Mouse (Mus musculus) neural tube, embryonic 13.5 days (tissue): ENCODE data around the gene Gm36079. TPM values are rescaled to one million over a fixed set of nuclear protein-coding genes. Genes with fewer than 3 reads are reported as not detected.
"Not testable (repeated sequence)": the region's sequence is repeated elsewhere in the genome, so short reads cannot be mapped to it uniquely, and the experiment has no call there.

Experiments used
- ATAC-seq: fragments of 200-750 bp; cut with Nextera tagmentation; 2 replicates; pipeline ENCODE4 v1.8.0; 2017; ENCODE audit warnings: low read depth, mild to moderate bottlenecking, moderate TSS enrichment, moderate library complexity
- H3K27ac ChIP-seq: fragments of 300-500 bp; sonication (generic); replicated peaks from 2 replicates; pipeline ENCODE4 v1.5.1; 2015; ENCODE audit warnings: moderate library complexity, mild to moderate bottlenecking, inconsistent platforms
- H3K27me3 ChIP-seq: fragments of 300-500 bp; sonication (generic); 2 replicates; pipeline ENCODE4 v1.6.1; 2015; ENCODE audit warnings: mild to moderate bottlenecking, inconsistent platforms
- H3K36me3 ChIP-seq: fragments of 300-500 bp; sonication (generic); 2 replicates; pipeline ENCODE4 v1.6.1; 2015; ENCODE audit warnings: mild to moderate bottlenecking, inconsistent platforms
- H3K4me1 ChIP-seq: fragments of 300-500 bp; sonication (generic); replicated peaks from 2 replicates; pipeline ENCODE4 v1.6.1; 2015; ENCODE audit warnings: inconsistent platforms
- H3K4me2 ChIP-seq: fragments of 300-500 bp; sonication (generic); 2 replicates; pipeline ENCODE4 v1.6.1; 2015; ENCODE audit warnings: inconsistent platforms, mild to moderate bottlenecking, moderate library complexity
- H3K4me3 ChIP-seq: fragments of 300-500 bp; sonication (generic); 2 replicates; pipeline ENCODE4 v1.5.1; 2015; ENCODE audit warnings: mild to moderate bottlenecking, inconsistent platforms
- H3K9ac ChIP-seq: fragments of 300-500 bp; sonication (generic); 2 replicates; pipeline ENCODE4 v1.6.1; 2015; ENCODE audit warnings: moderate library complexity, mild to moderate bottlenecking, inconsistent platforms
- H3K9me3 ChIP-seq: fragments of 300-500 bp; sonication (generic); 2 replicates; pipeline ENCODE4 v1.6.1; 2016; ENCODE audit warnings: inconsistent platforms
- WGBS: fragments of 180-500 bp; shearing (Covaris S2); methylation state at CpG from one replicate; pipeline ENCODE4 v1.1.7; 2015; 5-methylcytosine and 5-hydroxymethylcytosine counted together
- polyA plus RNA-seq: library from polyadenylated mRNA; unstranded; fragments of >200 nt; fragmentation: Nextera tagmentation; extraction: Ambion mirVana; gene quantifications from 2 replicates; pipeline ENCODE4 v1.2.1, GENCODE M21; 2015

Gm36079 gene
- polyA plus RNA-seq, 1 experiment from 2014 or later: not detected

DNA sequence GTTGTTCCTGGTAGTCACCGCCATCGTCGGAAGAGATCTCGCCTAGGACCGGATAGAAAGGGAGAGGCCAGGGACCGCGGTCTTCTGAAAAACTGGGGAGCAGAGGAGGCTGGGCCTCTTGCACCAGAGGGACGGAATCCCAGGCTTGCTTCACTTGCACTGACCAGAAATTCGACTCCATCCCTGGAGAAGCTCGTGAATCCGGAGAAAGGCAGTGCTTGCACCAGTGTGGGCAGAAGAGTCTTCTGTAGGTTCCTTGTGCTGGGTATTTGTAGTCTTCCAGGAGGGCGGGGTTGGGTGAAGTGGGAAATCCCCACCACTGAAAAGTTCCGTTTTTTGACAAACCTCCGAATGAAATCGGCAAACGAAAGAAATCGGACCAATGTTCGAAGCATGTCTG, 8.3 kb upstream of the Gm36079 start:
- not testable (repeated sequence) for H3K4me2 ChIP-seq, H3K4me1 ChIP-seq, H3K4me3 ChIP-seq, H3K9ac ChIP-seq, ATAC-seq, H3K36me3 ChIP-seq, H3K27ac ChIP-seq, H3K9me3 ChIP-seq
- H3K27me3 ChIP-seq: peaks cover 29% of the 10 kb centered on the region
- 0% methylated on average over 10 of the region's 18 CpGs for WGBS

GRCm38 (mm10) chr13:120034637-120035036, 7.8 kb upstream of the Gm36079 start:
- H3K4me1 ChIP-seq, ATAC-seq, H3K4me3 ChIP-seq, H3K9ac ChIP-seq, H3K9me3 ChIP-seq, H3K4me2 ChIP-seq, H3K27ac ChIP-seq, H3K36me3 ChIP-seq: not testable (repeated sequence)
- H3K27me3 ChIP-seq: peaks cover 28% of the 10 kb centered on the region
- WGBS: 0% methylated on average over 3 of the region's 10 CpGs

DNA sequence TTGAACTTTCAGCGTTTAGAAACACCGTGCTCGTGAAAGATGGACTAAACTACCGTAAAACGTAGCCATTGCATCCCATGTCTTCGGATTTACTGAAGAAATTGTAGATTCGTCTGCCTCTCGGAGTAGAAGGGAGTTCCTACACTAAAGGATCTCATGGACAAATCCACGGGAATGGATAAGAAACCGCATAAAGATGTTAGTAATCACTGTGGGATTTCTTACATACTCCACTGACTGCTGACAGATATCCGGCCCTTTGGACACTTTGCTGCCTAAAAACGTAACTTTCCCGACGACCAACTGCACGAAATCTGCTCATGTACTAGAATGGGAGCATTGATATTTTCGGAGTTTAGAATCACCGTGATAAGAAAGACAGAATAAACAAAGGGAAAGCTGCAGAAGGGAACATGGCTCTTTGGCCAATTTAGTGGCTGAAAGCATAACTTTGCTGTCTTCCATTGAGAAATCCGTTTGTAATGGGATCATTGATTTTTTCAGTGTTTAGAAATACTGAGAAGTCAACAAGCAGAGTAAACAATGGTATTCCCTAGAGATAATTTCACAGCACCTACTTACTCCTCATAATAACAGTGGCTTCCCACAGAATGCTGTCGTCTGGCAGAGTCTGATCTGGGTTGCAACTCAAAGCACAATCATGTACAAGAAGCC, 6.8 kb upstream of the Gm36079 start:
- H3K27ac ChIP-seq, H3K4me2 ChIP-seq, H3K4me1 ChIP-seq, ATAC-seq, H3K9ac ChIP-seq, H3K4me3 ChIP-seq, H3K9me3 ChIP-seq, H3K36me3 ChIP-seq: not testable (repeated sequence)
- H3K27me3 ChIP-seq: peaks cover 25% of the 10 kb centered on the region
- WGBS: 2% methylated on average over 19 of the region's 19 CpGs

DNA sequence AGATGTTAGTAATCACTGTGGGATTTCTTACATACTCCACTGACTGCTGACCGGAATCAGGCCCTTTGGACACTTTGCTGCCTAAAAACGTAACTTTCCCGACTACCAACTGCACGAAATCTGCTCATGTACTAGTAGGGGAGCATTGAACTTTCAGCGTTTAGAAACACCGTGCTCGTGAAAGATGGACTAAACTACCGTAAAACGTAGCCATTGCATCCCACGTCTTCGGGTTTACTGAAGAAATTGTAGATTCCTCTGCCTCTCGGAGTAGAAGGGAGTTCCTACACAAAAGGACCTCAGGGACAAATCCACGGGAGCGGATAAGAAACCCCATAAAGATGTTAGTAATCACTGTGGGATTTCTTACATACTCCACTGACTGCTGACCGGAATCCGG, 4.9 kb upstream of the Gm36079 start:
- H3K27ac ChIP-seq, H3K9me3 ChIP-seq, H3K9ac ChIP-seq, ATAC-seq, H3K4me2 ChIP-seq, H3K4me3 ChIP-seq, H3K4me1 ChIP-seq, H3K36me3 ChIP-seq: not testable (repeated sequence)
- H3K27me3 ChIP-seq: peaks cover 12% of the 10 kb centered on the region
- WGBS: under 1% methylated on average over 16 of the region's 16 CpGs

- WGBS: 1% methylated on average over 11 of the region's 11 CpGs
- H3K27ac ChIP-seq, H3K4me2 ChIP-seq, ATAC-seq, H3K4me3 ChIP-seq, H3K4me1 ChIP-seq, H3K36me3 ChIP-seq, H3K9ac ChIP-seq, H3K9me3 ChIP-seq: not testable (repeated sequence)
- H3K27me3 ChIP-seq: peaks cover 23% of the 10 kb centered on the region
Observed at GRCm38 (mm10) chr13:120027368-120027767, 557 bp upstream of the Gm36079 start.

GRCm38 (mm10) chr13:120026373-120026772, 438 bp downstream of the Gm36079 start:
- H3K27ac ChIP-seq, H3K9me3 ChIP-seq, H3K36me3 ChIP-seq, H3K4me2 ChIP-seq, H3K9ac ChIP-seq, H3K4me3 ChIP-seq, H3K4me1 ChIP-seq: not testable (repeated sequence)
- WGBS: 2% methylated on average over 3 of the region's 13 CpGs
- peaks cover 23% of the 10 kb centered on the region for H3K27me3 ChIP-seq
- ATAC-seq: peak; percentile 56; the same call in 1 of the 2 replicates

GRCm38 (mm10) chr13:120025576-120025975, 1.2 kb downstream of the Gm36079 start:
- not testable (repeated sequence) for ATAC-seq
- 9% methylated on average over 4 of the region's 4 CpGs for WGBS

GRCm38 (mm10) chr13:120025004-120025403, 1.8 kb downstream of the Gm36079 start:
- ATAC-seq, H3K9ac ChIP-seq, H3K27ac ChIP-seq, H3K36me3 ChIP-seq, H3K4me1 ChIP-seq, H3K4me3 ChIP-seq, H3K4me2 ChIP-seq, H3K9me3 ChIP-seq: not testable (repeated sequence)
- under 1% methylated on average over 21 of the region's 21 CpGs for WGBS
- H3K27me3 ChIP-seq: peaks cover 30% of the 10 kb centered on the region

More at GRCm38 (mm10) chr13:120025576-120025975, 1.2 kb downstream of the Gm36079 start:
- H3K9me3 ChIP-seq, H3K27ac ChIP-seq, H3K4me2 ChIP-seq, H3K4me3 ChIP-seq, H3K9ac ChIP-seq, H3K4me1 ChIP-seq, H3K36me3 ChIP-seq: not testable (repeated sequence)
- H3K27me3 ChIP-seq: peaks cover 27% of the 10 kb centered on the region

- H3K36me3 ChIP-seq, H3K4me1 ChIP-seq, H3K9ac ChIP-seq, H3K27ac ChIP-seq, ATAC-seq, H3K4me2 ChIP-seq, H3K4me3 ChIP-seq, H3K9me3 ChIP-seq: not testable (repeated sequence)
- peaks cover 30% of the 10 kb centered on the region for H3K27me3 ChIP-seq
- 11% methylated on average over 9 of the region's 9 CpGs for WGBS
Observed at GRCm38 (mm10) chr13:120024581-120024980, 2.2 kb downstream of the Gm36079 start.

GRCm38 (mm10) chr13:120021477-120021876, 5.3 kb downstream of the Gm36079 start:
- H3K4me2 ChIP-seq, H3K9ac ChIP-seq, ATAC-seq, H3K9me3 ChIP-seq, H3K4me1 ChIP-seq, H3K4me3 ChIP-seq, H3K36me3 ChIP-seq, H3K27ac ChIP-seq: not testable (repeated sequence)
- peaks cover 32% of the 10 kb centered on the region for H3K27me3 ChIP-seq
- no CpG with 5 or more reads among the region's 1 CpGs for WGBS

GRCm38 (mm10) chr13:120015348-120016007, 11.3 kb downstream of the Gm36079 start:
- not testable (repeated sequence) for H3K9ac ChIP-seq, H3K9me3 ChIP-seq, H3K4me3 ChIP-seq, H3K27ac ChIP-seq, H3K36me3 ChIP-seq, H3K4me2 ChIP-seq, ATAC-seq, H3K4me1 ChIP-seq, H3K27me3 ChIP-seq
- 2% methylated on average over 8 of the region's 32 CpGs for WGBS

DNA sequence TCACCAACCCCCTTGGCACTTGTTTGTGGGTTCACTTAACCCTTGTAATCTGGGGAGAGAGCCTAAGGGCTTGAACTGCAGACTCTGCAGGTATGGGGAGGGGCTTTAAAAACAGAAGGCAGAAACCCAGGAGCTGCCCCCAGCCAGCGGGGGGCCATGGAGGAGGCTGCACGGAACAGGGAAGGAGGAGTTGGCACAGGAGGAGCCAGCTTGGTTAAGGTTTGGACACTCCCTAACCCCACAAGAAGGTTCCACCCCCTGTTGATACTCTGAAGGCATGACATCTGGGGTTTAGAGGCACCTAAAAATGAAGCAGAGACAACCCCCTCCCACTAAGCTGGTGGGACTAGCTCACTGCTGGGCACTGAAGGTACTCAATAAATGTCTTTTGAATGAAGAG, 12.8 kb downstream of the Gm36079 start:
- not testable (repeated sequence) for ATAC-seq, H3K4me2 ChIP-seq, H3K9ac ChIP-seq, H3K4me1 ChIP-seq, H3K27ac ChIP-seq, H3K9me3 ChIP-seq, H3K36me3 ChIP-seq, H3K4me3 ChIP-seq, H3K27me3 ChIP-seq
- no CpG with 5 or more reads among the region's 2 CpGs for WGBS

DNA sequence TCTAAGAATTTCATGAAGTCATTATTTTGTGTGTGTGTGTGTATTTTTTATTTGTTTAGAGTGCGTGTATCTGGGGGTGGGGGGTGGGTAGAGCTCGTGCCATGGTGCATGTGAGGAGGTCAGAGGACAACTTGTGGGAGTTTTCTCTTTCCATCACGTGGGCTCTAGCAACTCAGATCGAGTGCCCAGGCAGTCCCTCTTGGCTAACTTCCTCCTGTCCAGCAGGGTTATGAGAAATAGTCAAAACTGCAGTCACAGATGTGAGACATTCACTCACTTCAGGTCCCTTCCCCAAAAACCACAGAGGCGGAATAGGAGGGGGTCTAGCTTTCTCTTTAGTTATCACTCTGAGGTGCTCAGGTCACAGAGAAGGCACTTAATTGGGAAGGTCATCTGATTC, 13.3 kb downstream of the Gm36079 start:
- not testable (repeated sequence) for H3K4me2 ChIP-seq, H3K4me1 ChIP-seq, H3K36me3 ChIP-seq, H3K27me3 ChIP-seq, H3K4me3 ChIP-seq, ATAC-seq, H3K9me3 ChIP-seq, H3K27ac ChIP-seq, H3K9ac ChIP-seq
- no CpG with 5 or more reads among the region's 5 CpGs for WGBS
